ENCODE assay signal across 8 mouse cellular contexts in the genomic region with DNA sequence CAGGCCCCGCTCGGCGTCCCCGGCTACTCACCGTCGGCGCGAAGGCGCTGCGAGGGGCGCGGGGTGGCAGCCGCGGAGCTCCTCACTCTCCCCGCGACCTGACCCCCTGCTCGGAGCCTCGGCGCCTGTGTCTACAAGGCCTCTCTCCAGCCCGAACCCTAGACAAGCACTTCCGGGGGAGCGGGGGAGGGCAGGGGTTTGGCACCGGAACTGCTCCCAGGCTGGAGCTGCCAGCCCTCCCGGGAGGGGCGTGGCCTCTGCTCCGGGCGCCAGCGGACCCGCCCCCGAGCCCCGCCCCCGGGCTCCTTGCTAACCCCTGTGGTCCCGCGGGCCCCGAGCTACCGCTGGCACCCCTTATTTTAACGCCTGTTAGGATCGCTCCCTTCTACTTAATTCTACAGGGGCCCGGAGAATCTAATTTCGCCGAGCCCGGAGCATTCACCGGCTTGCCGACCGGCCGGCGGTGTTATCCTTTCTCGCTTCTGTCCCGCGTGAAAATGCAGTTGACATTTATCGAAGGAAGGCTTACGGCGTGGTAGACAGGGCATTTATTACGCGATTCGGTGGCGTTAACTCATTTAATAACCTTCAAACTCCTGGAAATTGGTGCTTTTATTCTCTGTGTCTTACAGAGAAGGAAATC. TPM values are rescaled to one million over a fixed set of nuclear protein-coding genes. Genes with fewer than 3 reads are reported as not detected.
A peak's percentile ranks its signal among the peaks of the same experiment; 100 is the strongest.
DNase-seq lines count a peak whose midpoint lies in the region; ATAC-seq lines count a peak whose summit lies in the region.

A gene (minus strand): TSS at position 174 of the 643 bp plus-strand sequence.

- peak; percentile 98 for DNase-seq in Muller cell, postnatal 12 days (ENCODE audit: inconsistent ontology term)
- peak; percentile 95 for DNase-seq in cerebellum, adult 9-11 months
- DNase-seq in frontal cortex, postnatal 10 days (ENCODE audit: low spot score in 2 of 2) = peak; percentile 91 to 93
- DNase-seq in layer of hippocampus, postnatal 14 days (ENCODE audit: low spot score in 2 of 2) = peak; percentile 88 to 94
- DNase-seq in lung, postnatal 14 days = peak; percentile 97
- DNase-seq in retina, adult 2 months (ENCODE audit: low read depth, low spot score) = peak; percentile 88
- DNase-seq in thymus, postnatal 36 days = peak; percentile 96 to 98

- peaks cover 9% of the 10 kb centered on the region for H3K27me3 ChIP-seq in hindbrain, embryonic 12.5 days

- H3K4me1 ChIP-seq in hindbrain, embryonic 12.5 days = peaks cover 27% of the 10 kb centered on the region

- H3K27ac ChIP-seq in hindbrain, embryonic 12.5 days = peak within 1 kb of the TSS; percentile 94

- H3K4me3 ChIP-seq in hindbrain, embryonic 12.5 days = peak within 1 kb of the TSS; percentile 99

- peak within 1 kb of the TSS; percentile 97 for H3K9ac ChIP-seq in hindbrain, embryonic 12.5 days

- ATAC-seq in hindbrain, embryonic 12.5 days (ENCODE audit: low FRiP score) = peak; percentile 98

- no peaks in the 10 kb centered on the region for H3K9me3 ChIP-seq in hindbrain, embryonic 12.5 days (replicated peaks)

- under 1% methylated on average over 43 of the region's 57 CpGs for WGBS in hindbrain, embryonic 12.5 days

- H3K36me3 ChIP-seq in hindbrain, embryonic 12.5 days = no peaks in the 10 kb centered on the region

- peak within 1 kb of the TSS; percentile 83 for H3K4me2 ChIP-seq in hindbrain, embryonic 12.5 days (replicated peaks)

RNA-seq across cellular contexts. Expression of the gene that starts here (rescaled TPM):
- 25.3 and 31.7 TPM in 2 replicates for polyA plus RNA-seq in hindbrain, embryonic 12.5 days (2016; fragmentation: Nextera tagmentation; extraction: Ambion mirVana)
- 10 to 100 TPM; 28.0 to 30.0 TPM for total RNA-seq in layer of hippocampus, postnatal 14 days (2021)

Comparison
In these comparisons a context has a peak if more than half of its experiments do, and no peak if none do; other contexts are left out.
1. Peak in every context shown above with its lines: DNase-seq, ATAC-seq, H3K4me3 ChIP-seq and H3K27ac ChIP-seq.